Mouse (Mus musculus) neural tube, embryonic 12.5 days (tissue): ENCODE results near the gene Rabepk. TPM values are rescaled to one million over a fixed set of nuclear protein-coding genes. Genes with fewer than 3 reads are reported as not detected.

Experiments used
- ATAC-seq: fragments of 200-750 bp; cut with Nextera tagmentation; 2 replicates; pipeline ENCODE4 v1.8.0; 2017; ENCODE audit warnings: low read depth, mild to moderate bottlenecking, moderate TSS enrichment, moderate library complexity; ENCODE audit not compliant: low FRiP score
- H3K27ac ChIP-seq: fragments of 300-500 bp; sonication (generic); 2 replicates; pipeline ENCODE4 v1.5.1; 2016
- H3K27me3 ChIP-seq: fragments of 300-500 bp; sonication (generic); replicated peaks from 2 replicates; pipeline ENCODE4 v1.6.1; 2016; ENCODE audit warnings: mild to moderate bottlenecking
- H3K36me3 ChIP-seq: fragments of 300-500 bp; sonication (generic); 2 replicates; pipeline ENCODE4 v1.6.1; 2016; ENCODE audit warnings: mild to moderate bottlenecking
- H3K4me1 ChIP-seq: fragments of 300-500 bp; sonication (generic); 2 replicates; pipeline ENCODE4 v1.6.1; 2016
- H3K4me2 ChIP-seq: fragments of 300-500 bp; sonication (generic); replicated peaks from 2 replicates; pipeline ENCODE4 v1.6.1; 2016; ENCODE audit warnings: mild to moderate bottlenecking
- H3K4me3 ChIP-seq: fragments of 300-500 bp; sonication (generic); 2 replicates; pipeline ENCODE4 v1.5.1; 2016
- H3K9ac ChIP-seq: fragments of 300-500 bp; sonication (generic); 2 replicates; pipeline ENCODE4 v1.6.1; 2016; ENCODE audit warnings: mild to moderate bottlenecking
- H3K9me3 ChIP-seq: fragments of 300-500 bp; sonication (generic); 2 replicates; pipeline ENCODE4 v1.6.1; 2016; ENCODE audit warnings: mild to moderate bottlenecking
- WGBS: fragments of 180-500 bp; shearing (Covaris S2); methylation state at CpG from one replicate; pipeline ENCODE4 v1.1.7; 2016; 5-methylcytosine and 5-hydroxymethylcytosine counted together
- polyA plus RNA-seq: library from polyadenylated mRNA; unstranded; fragments of >200 nt; fragmentation: Nextera tagmentation; extraction: Ambion mirVana; gene quantifications from 2 replicates; pipeline ENCODE4 v1.2.1, GENCODE M21; 2016

Gene Rabepk
- polyA plus RNA-seq, 1 experiment from 2014 or later, result 20.4 TPM

DNA sequence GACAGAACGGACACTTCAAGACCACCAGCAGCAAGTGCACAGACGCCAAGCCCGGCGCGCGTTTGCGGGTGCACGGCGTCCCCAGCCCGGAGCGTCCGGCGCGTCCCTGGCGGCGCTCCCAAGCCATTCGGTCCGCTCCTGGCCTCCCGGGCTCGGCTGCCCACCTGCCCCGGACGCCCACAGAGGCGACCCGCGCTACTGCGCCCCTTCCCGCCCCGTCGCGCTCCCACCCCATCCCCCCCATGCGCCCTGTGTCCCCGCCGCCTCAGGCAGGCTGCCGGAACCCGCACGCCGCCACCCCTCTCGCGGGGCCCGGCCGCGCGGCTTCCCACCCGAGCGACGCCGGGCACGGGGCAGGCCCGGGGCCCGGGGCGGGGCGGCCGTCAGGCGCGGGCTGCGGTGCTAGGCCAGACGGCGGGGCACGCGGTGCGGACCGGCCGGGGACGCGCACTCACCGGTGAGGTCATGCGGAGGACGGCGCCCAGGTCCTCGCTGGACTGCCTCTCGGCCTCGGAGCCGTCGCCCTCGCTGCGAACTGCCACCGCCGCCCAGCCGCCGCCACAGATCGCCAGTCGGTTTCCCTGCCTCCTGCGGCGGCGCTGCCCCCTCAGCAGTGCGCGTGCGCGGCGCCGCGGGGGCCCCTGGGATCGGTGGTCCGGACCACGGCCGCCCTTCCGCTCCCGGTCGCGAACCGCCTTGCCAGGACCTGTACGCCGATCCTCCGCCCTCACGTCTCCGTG is 45.7 kb downstream of the Rabepk start:
- WGBS, result under 1% methylated on average over 102 of the region's 106 CpGs
- Histone ChIP-seq H3K4me1 (peaks cover 15% of the 10 kb centered on the region), H3K9ac (peak overlapping the region; percentile 97), H3K36me3 (no peaks in the 10 kb centered on the region), H3K9me3 (no peaks in the 10 kb centered on the region), H3K4me2 (peak overlapping the region; percentile 65), H3K27me3 (no peaks in the 10 kb centered on the region), H3K27ac (peak overlapping the region; percentile 89), H3K4me3 (peak overlapping the region; percentile 78)
- ATAC-seq, result peak; percentile 94

DNA sequence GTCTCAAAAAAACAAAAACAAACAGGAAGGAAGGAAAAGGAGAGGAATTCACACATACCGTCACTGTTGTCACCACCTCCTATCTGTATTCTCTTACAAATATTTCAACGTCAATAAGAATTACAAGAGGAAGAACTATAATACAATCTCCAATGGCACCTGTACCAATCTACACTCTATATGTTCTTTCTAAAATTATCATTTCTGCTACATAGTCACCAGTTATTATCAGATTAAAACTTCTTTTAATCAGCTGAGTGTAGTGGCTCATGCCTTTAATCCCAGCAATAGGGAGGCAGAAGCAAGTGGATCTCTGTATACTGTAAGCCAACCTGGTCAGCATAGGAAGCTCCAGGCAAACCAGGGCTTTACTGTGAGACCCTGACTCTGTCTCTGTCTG is 49.5 kb downstream of the Rabepk start:
- Histone ChIP-seq H3K9ac (no peak overlapping the region), H3K27me3 (no peaks in the 10 kb centered on the region), H3K27ac (no peak overlapping the region), H3K4me1 (peaks cover 15% of the 10 kb centered on the region), H3K36me3 (no peaks in the 10 kb centered on the region), H3K4me3 (no peak overlapping the region), H3K4me2 (no peak overlapping the region), H3K9me3 (no peaks in the 10 kb centered on the region)
- WGBS, result 93% methylated on average over 2 of the region's 2 CpGs
- no peak for ATAC-seq

DNA sequence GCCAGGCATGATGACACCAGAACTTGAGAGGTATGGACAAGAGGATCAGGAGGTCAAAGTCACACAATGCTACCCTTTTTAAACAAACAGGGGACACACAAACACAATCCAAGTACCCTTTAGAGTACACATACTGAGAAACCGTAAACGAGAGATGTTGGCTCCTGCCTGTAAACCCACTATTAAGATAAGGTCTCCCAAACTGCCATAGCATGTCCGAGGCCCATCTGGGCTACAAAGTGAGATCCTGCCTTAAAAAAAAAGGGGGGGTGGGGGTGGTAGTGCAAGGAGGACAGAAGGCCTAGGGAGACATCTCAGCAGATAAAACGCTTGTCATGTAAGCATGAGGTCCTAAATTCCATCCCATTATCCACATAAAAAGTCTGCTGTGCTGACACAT is 51.2 kb downstream of the Rabepk start:
- Histone ChIP-seq H3K9me3 (no peaks in the 10 kb centered on the region), H3K4me3 (no peak overlapping the region), H3K27me3 (no peaks in the 10 kb centered on the region), H3K4me1 (peaks cover 11% of the 10 kb centered on the region), H3K9ac (no peak overlapping the region), H3K36me3 (peaks cover 2% of the 10 kb centered on the region), H3K27ac (no peak overlapping the region), H3K4me2 (no peak overlapping the region)
- 89% methylated on average over 4 of the region's 4 CpGs for WGBS
- no peak for ATAC-seq

DNA sequence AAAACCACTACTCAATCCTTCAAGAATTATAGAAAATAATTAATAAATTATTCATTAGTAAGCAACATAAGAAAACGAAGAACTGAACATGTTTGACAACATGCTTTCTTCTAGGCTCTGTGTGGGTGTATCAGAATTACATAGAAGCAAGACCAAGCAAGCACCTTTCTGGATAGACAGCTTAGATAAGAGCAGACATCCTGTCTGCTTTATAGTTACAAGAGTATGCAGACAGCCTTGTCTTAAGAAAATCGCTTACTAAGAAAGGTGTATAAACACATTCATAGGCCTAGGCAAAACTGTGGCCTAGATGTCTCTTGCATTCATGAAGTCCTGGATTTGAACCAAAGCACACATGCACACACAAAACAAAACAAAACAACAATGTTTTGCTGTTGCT is 54.0 kb downstream of the Rabepk start:
- Histone ChIP-seq H3K9ac (no peak overlapping the region), H3K27ac (no peak overlapping the region), H3K4me2 (no peak overlapping the region), H3K4me3 (no peak overlapping the region), H3K4me1 (no peaks in the 10 kb centered on the region), H3K36me3 (peaks cover 2% of the 10 kb centered on the region), H3K9me3 (no peaks in the 10 kb centered on the region), H3K27me3 (no peaks in the 10 kb centered on the region)
- ATAC-seq, result no peak
- 93% methylated on average over 2 of the region's 2 CpGs for WGBS

DNA sequence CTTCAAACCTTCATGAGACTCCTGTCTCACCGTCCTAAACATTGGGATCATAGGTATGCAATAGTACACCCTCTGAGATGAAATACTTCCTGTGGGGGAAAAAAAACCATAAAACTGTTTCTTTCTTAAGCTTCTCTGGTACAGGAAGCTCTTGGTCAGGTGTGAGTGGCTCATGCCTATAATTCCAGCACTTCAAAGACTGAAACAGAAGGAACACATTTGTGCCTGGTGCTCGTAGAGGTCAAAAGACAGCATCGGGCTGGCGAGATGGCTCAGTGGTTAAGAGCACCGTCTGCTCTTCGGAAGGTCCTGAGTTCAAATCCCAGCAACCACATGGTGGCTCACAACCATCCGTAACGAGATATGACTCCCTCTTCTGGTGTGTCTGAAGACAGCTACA is 55.2 kb downstream of the Rabepk start:
- no peaks in the 10 kb centered on the region for H3K27me3 ChIP-seq
- H3K4me1 ChIP-seq, result no peaks in the 10 kb centered on the region
- peaks cover 2% of the 10 kb centered on the region for H3K36me3 ChIP-seq
- H3K4me3 ChIP-seq, result no peak overlapping the region
- no peak for ATAC-seq
- 97% methylated on average over 8 of the region's 8 CpGs for WGBS
- no peak overlapping the region for H3K9ac ChIP-seq
- no peak overlapping the region for H3K27ac ChIP-seq
- no peaks in the 10 kb centered on the region for H3K9me3 ChIP-seq
- H3K4me2 ChIP-seq, result no peak overlapping the region

- ATAC-seq, result no peak
- Histone ChIP-seq H3K9me3 (no peaks in the 10 kb centered on the region), H3K36me3 (peaks cover 2% of the 10 kb centered on the region), H3K27me3 (no peaks in the 10 kb centered on the region), H3K4me1 (no peaks in the 10 kb centered on the region), H3K4me2 (no peak overlapping the region), H3K27ac (no peak overlapping the region), H3K9ac (no peak overlapping the region), H3K4me3 (no peak overlapping the region)
- 97% methylated on average over 8 of the region's 8 CpGs for WGBS
Observed at GRCm38 (mm10) chr2:34742675-34743074, 57.0 kb downstream of the Rabepk start.

GRCm38 (mm10) chr2:34741390-34742159 is 58.1 kb downstream of the Rabepk start:
- H3K4me3 ChIP-seq, result no peak overlapping the region
- H3K36me3 ChIP-seq, result peaks cover 2% of the 10 kb centered on the region
- H3K4me2 ChIP-seq, result no peak overlapping the region
- no peaks in the 10 kb centered on the region for H3K27me3 ChIP-seq
- H3K9ac ChIP-seq, result no peak overlapping the region
- H3K27ac ChIP-seq, result no peak overlapping the region
- no peaks in the 10 kb centered on the region for H3K9me3 ChIP-seq
- H3K4me1 ChIP-seq, result 0 out of 2 replicates have a peak, but pooled peaks cover 2% of the 10 kb centered on the region
- 96% methylated on average over 12 of the region's 12 CpGs for WGBS
- ATAC-seq, result no peak

DNA sequence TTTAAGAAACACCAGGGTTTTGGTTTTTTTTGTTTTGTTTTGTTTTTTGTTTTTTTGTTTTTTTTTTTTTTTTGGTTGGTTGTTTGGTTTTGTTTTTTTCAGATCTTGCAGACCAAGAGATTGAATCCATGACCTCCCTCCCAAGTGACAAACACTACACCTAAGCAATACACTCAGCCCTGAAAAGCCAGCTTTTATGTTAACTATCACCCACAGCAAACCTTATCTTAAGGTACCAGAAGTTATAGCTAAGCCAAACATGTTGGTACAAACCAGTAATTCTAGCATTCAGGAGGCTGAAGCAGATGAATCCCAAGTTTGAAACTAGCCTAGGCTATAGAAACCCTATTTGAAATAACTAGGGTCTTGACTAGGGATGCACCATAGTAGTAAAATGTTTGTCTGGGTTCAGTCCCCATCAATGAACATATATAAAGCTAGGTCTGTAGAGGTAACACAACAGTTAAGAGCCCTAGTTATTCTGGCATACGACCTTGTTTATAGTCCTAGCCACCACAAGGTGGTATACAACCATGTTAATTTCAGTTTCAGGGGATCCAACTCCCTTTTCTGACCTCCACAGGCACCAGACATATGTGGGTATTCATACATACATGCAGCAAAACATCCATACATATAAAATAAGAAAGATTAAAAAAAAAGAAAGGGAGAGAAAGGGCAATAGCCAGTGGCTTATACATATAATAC is 59.9 kb downstream of the Rabepk start:
- Histone ChIP-seq H3K9me3 (no peaks in the 10 kb centered on the region), H3K4me1 (0 out of 2 replicates have a peak, but pooled peaks cover 2% of the 10 kb centered on the region), H3K4me2 (no peak overlapping the region), H3K4me3 (no peak overlapping the region), H3K9ac (no peak overlapping the region), H3K36me3 (peaks cover 2% of the 10 kb centered on the region), H3K27ac (no peak overlapping the region), H3K27me3 (no peaks in the 10 kb centered on the region)
- 88% methylated on average over 1 of the region's 1 CpGs for WGBS
- ATAC-seq, result no peak

- Histone ChIP-seq H3K27me3 (no peaks in the 10 kb centered on the region), H3K9me3 (no peaks in the 10 kb centered on the region), H3K9ac (no peak overlapping the region), H3K4me2 (no peak overlapping the region), H3K4me1 (0 out of 2 replicates have a peak, but pooled peaks cover 2% of the 10 kb centered on the region), H3K4me3 (no peak overlapping the region), H3K27ac (no peak overlapping the region), H3K36me3 (no peaks in the 10 kb centered on the region)
- ATAC-seq, result no peak
- 73% methylated on average over 1 of the region's 1 CpGs for WGBS
Observed at GRCm38 (mm10) chr2:34737911-34738310, 61.8 kb downstream of the Rabepk start.

DNA sequence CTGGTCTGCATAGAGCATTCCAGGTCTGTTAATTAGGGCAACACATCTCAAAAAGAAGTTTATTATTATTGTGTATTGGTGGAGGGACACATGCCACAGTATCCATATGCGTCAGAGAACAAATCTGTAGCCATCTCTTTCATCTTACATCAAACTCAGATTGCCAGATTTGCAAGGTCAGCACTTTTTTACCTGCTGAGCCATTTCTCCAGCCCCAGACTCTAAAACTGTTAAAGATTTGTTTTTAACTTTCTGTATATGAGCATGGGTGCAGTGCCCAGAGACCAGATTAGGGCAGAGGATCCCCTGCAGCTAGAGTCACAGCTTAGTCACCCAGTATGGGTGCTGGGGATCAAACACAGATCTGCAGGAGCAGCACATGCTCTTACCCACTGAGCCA is 63.1 kb downstream of the Rabepk start:
- no peak for ATAC-seq
- Histone ChIP-seq H3K4me3 (no peak overlapping the region), H3K27ac (no peak overlapping the region), H3K4me2 (no peak overlapping the region), H3K36me3 (no peaks in the 10 kb centered on the region), H3K27me3 (no peaks in the 10 kb centered on the region), H3K4me1 (0 out of 2 replicates have a peak, but pooled peaks cover 2% of the 10 kb centered on the region), H3K9ac (no peak overlapping the region), H3K9me3 (no peaks in the 10 kb centered on the region)
- WGBS, result 95% methylated on average over 1 of the region's 1 CpGs
